Mouse (Mus musculus): Measurements from ENCODE around the gene Kcnq4.

DNA sequence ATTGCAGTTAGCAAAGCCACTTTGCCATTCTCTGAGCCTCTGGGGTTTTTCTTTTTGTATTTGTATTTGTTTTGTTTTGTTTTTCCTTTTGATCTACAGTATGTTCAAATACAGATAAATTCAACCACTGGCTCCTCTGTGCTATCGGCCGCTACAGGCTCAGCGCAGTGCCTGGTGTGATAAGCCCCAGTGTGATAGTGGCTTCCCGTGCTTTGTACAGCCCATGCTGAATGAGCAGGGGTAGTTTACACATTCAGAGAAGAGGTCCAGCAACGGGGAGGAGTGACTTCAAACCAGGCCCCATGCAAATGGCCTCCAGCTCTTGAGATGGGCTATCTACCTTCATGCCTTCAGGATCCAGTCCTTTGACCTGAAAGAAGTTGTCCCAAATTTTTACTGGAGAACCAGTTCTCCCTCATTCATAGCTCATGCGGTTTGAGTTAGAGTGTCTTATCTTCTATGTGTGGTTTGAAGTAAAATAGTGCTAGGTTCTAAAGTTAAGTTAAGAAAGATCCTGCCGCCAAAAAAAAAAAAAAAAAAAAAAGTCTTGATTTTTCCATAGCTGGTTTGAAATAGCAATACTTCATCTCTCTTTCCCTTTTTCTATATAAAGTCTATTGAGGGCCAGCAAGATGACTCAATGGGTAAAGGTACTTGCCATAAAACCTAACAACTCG is 73.5 kb downstream of the Kcnq4 start:
- TF ChIP-seq POLR2A (IDR thresholded peaks at IDR 0.05; ENCODE audit: low read depth, low read length) (no peak), CTCF (IDR thresholded peaks at IDR 0.05; ENCODE audit: extremely low read depth, insufficient read depth, insufficient read length, insufficient replicate concordance) (no peak)
